Comparison of ENCODE assay signal across 8 mouse cellular contexts in the genomic region with DNA sequence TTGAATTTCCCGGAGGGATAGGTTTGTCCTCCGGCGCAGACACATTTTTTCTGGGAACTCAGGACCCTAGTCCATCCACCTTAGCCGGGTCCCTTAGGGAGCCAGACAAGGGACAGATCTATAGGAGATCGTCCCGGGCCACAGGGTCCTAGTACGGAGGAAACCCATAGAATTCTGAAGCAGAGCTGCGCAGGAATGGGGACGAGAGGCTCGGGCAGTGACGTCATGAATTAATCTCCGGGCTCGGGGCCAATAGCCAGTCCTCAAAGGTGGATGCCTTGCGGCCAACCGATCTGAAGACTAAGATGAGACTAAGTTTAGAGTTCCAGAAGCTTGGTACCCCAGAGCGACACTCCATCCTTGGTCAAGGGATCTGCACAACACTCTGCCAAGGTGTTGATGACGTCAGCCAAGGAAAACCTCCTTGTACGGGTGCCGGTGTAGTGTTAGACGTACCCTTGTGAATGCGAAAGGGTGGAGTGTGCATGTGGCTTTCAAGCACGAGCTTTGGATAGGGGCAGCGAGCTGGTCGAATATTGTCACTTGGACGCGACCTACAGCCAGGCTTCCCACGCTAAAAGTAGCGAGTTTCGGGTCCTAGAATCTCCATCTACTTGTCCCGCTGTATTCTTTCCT. TPM values are rescaled to one million over a fixed set of nuclear protein-coding genes. Genes with fewer than 3 reads are reported as not detected.
DNase-seq lines count a peak whose midpoint lies in the region; ATAC-seq and TF ChIP-seq lines count a peak whose summit lies in the region.

No protein-coding gene starts in this region.

- H3K36me3 ChIP-seq in intestine, postnatal 0 days (ENCODE audit: control insufficient read depth, insufficient read depth), result 0 out of 2 replicates have a peak, but pooled peaks cover 11% of the 10 kb centered on the region
- H3K36me3 ChIP-seq in limb, embryonic 12.5 days, result no peaks in the 10 kb centered on the region
- no peaks in the 10 kb centered on the region for H3K36me3 ChIP-seq in midbrain, embryonic 13.5 days
- H3K36me3 ChIP-seq in stomach, embryonic 16.5 days (ENCODE audit: control insufficient read depth, insufficient read depth, low read length), result no peaks in the 10 kb centered on the region; the same call in 1 of the 2 replicates

- no peak overlapping the region for H3K27ac ChIP-seq in intestine, postnatal 0 days (ENCODE audit: low read depth, low read length)
- no peak overlapping the region for H3K27ac ChIP-seq in limb, embryonic 12.5 days
- H3K27ac ChIP-seq in midbrain, embryonic 13.5 days, result no peak overlapping the region
- peak overlapping the region; percentile 38 for H3K27ac ChIP-seq in stomach, embryonic 16.5 days (ENCODE audit: low read length)

- H3K4me1 ChIP-seq in intestine, postnatal 0 days (replicated peaks; ENCODE audit: control insufficient read depth, insufficient read depth, low read length), result peaks cover 29% of the 10 kb centered on the region
- peaks cover 31% of the 10 kb centered on the region for H3K4me1 ChIP-seq in limb, embryonic 12.5 days (replicated peaks)
- peaks cover 30% of the 10 kb centered on the region for H3K4me1 ChIP-seq in midbrain, embryonic 13.5 days (replicated peaks)
- peaks cover 37% of the 10 kb centered on the region for H3K4me1 ChIP-seq in stomach, embryonic 16.5 days (ENCODE audit: control insufficient read depth, insufficient read depth, low read length)

- WGBS in intestine, postnatal 0 days, result 2% methylated on average over 30 of the region's 30 CpGs
- WGBS in limb, embryonic 12.5 days, result 3% methylated on average over 30 of the region's 30 CpGs
- 3% methylated on average over 30 of the region's 30 CpGs for WGBS in midbrain, embryonic 13.5 days
- 4% methylated on average over 30 of the region's 30 CpGs for WGBS in stomach, embryonic 16.5 days

- H3K4me2 ChIP-seq in intestine, postnatal 0 days (replicated peaks; ENCODE audit: low read depth), result peak overlapping the region; percentile 93
- peak overlapping the region; percentile 85 for H3K4me2 ChIP-seq in limb, embryonic 12.5 days
- H3K4me2 ChIP-seq in midbrain, embryonic 13.5 days (replicated peaks), result peak overlapping the region; percentile 73
- peak overlapping the region; percentile 80 for H3K4me2 ChIP-seq in stomach, embryonic 16.5 days (ENCODE audit: low read depth, low read length)

- no peaks in the 10 kb centered on the region for H3K9me3 ChIP-seq in intestine, postnatal 0 days (ENCODE audit: control insufficient read depth)
- no peaks in the 10 kb centered on the region for H3K9me3 ChIP-seq in limb, embryonic 12.5 days
- no peaks in the 10 kb centered on the region for H3K9me3 ChIP-seq in midbrain, embryonic 13.5 days
- no peaks in the 10 kb centered on the region for H3K9me3 ChIP-seq in stomach, embryonic 16.5 days (replicated peaks; ENCODE audit: control insufficient read depth, low read length)

- peak overlapping the region; percentile 52 for H3K9ac ChIP-seq in intestine, postnatal 0 days (ENCODE audit: low read depth, low read length)
- H3K9ac ChIP-seq in limb, embryonic 12.5 days (replicated peaks), result peak overlapping the region; percentile 65
- peak overlapping the region; percentile 43 for H3K9ac ChIP-seq in midbrain, embryonic 13.5 days (replicated peaks)
- peak overlapping the region; percentile 81 for H3K9ac ChIP-seq in stomach, embryonic 16.5 days (ENCODE audit: low read length)

- peak; percentile 84 for DNase-seq in 3T3-L1 (ENCODE audit: low read depth, low spot score)
- DNase-seq in adrenal gland, adult (ENCODE audit: inconsistent age in 2 of 2, low spot score in 1 of 2), result peak; percentile 88 to 96
- peak; percentile 55 for DNase-seq in embryo, embryonic 11 days
- DNase-seq in gastrocnemius, postnatal 36 days, result peak; percentile 58 to 75

- H3K27me3 ChIP-seq in intestine, postnatal 0 days (replicated peaks; ENCODE audit: control insufficient read depth, insufficient read depth, low read length), result peaks cover 16% of the 10 kb centered on the region; the same call in 1 of the 2 replicates
- peaks cover 72% of the 10 kb centered on the region for H3K27me3 ChIP-seq in limb, embryonic 12.5 days
- H3K27me3 ChIP-seq in midbrain, embryonic 13.5 days, result peaks cover 59% of the 10 kb centered on the region
- peaks cover 5% of the 10 kb centered on the region; the same call in 1 of the 2 replicates for H3K27me3 ChIP-seq in stomach, embryonic 16.5 days (ENCODE audit: control insufficient read depth, insufficient read depth, low read length)

- intact Hi-C loops in gastrocnemius, postnatal 36 days (cut with DNase I), result loop anchor here (1.0 to 10.0 kb wide), 2 partner anchors 57 to 223 kb away; no protein-coding TSS in a partner anchor

- TF ChIP-seq CTCF in intestine, postnatal 0 days (IDR thresholded peaks at IDR 0.05; ENCODE audit: low read depth), result no peak

- ATAC-seq in intestine, postnatal 0 days, result no peak; the same call in 1 of the 2 replicates
- peak; percentile 12; the same call in 1 of the 2 replicates for ATAC-seq in limb, embryonic 12.5 days (ENCODE audit: insufficient number of reproducible peaks, insufficient read depth, low FRiP score, low TSS enrichment, low read depth)
- peak; percentile 51 for ATAC-seq in midbrain, embryonic 13.5 days
- peak; percentile 7; the same call in 1 of the 2 replicates for ATAC-seq in stomach, embryonic 16.5 days (ENCODE audit: insufficient read depth, low FRiP score)

- H3K4me3 ChIP-seq in intestine, postnatal 0 days (ENCODE audit: low read depth, low read length), result peak overlapping the region; percentile 49
- peak overlapping the region; percentile 63 for H3K4me3 ChIP-seq in limb, embryonic 12.5 days (replicated peaks)
- peak overlapping the region; percentile 47 for H3K4me3 ChIP-seq in midbrain, embryonic 13.5 days (replicated peaks)
- H3K4me3 ChIP-seq in stomach, embryonic 16.5 days (replicated peaks; ENCODE audit: low read length), result peak overlapping the region; percentile 72

RNA-seq across cellular contexts. Expression of gene Acbd4, which starts 0.5 kb away (rescaled TPM):
- total RNA-seq in gastrocnemius, postnatal 36 days (2021), result 10 to 100 TPM; 26.8 to 31.1 TPM
- polyA plus RNA-seq in intestine, postnatal 0 days (2015; fragmentation: Nextera tagmentation; extraction: Ambion mirVana), result 74.7 and 75.9 TPM in 2 replicates
- polyA plus RNA-seq in limb, embryonic 12.5 days (2016; fragmentation: Nextera tagmentation; extraction: Ambion mirVana), result 8.1 and 11.9 TPM in 2 replicates
- polyA plus RNA-seq in midbrain, embryonic 13.5 days (2015; fragmentation: Nextera tagmentation; extraction: Ambion mirVana), result 6.5 and 7.8 TPM in 2 replicates
- polyA plus RNA-seq in stomach, embryonic 16.5 days (2015; fragmentation: Nextera tagmentation; extraction: Ambion mirVana), result 31.0 and 36.4 TPM in 2 replicates

RNA-seq across cellular contexts. Expression of gene Plcd3, which starts 0.5 kb away (rescaled TPM):
- total RNA-seq in gastrocnemius, postnatal 36 days (2021), result 1 to 10 TPM; 3.8 to 4.0 TPM
- polyA plus RNA-seq in intestine, postnatal 0 days (2015; fragmentation: Nextera tagmentation; extraction: Ambion mirVana), result 1.0 and 1.5 TPM in 2 replicates
- 2.9 and 3.6 TPM in 2 replicates for polyA plus RNA-seq in limb, embryonic 12.5 days (2016; fragmentation: Nextera tagmentation; extraction: Ambion mirVana)
- polyA plus RNA-seq in midbrain, embryonic 13.5 days (2015; fragmentation: Nextera tagmentation; extraction: Ambion mirVana), result 0.99 and 1.1 TPM in 2 replicates
- 5.2 and 6.5 TPM in 2 replicates for polyA plus RNA-seq in stomach, embryonic 16.5 days (2015; fragmentation: Nextera tagmentation; extraction: Ambion mirVana)

RNA-seq across cellular contexts. Expression of gene Hexim1, which starts 14.0 kb away (rescaled TPM):
- 10 to 100 TPM; 14.7 to 17.0 TPM for total RNA-seq in gastrocnemius, postnatal 36 days (2021)
- polyA plus RNA-seq in intestine, postnatal 0 days (2015; fragmentation: Nextera tagmentation; extraction: Ambion mirVana), result 4.6 and 6.0 TPM in 2 replicates
- 3.9 and 4.0 TPM in 2 replicates for polyA plus RNA-seq in limb, embryonic 12.5 days (2016; fragmentation: Nextera tagmentation; extraction: Ambion mirVana)
- polyA plus RNA-seq in midbrain, embryonic 13.5 days (2015; fragmentation: Nextera tagmentation; extraction: Ambion mirVana), result 3.5 and 3.9 TPM in 2 replicates
- 4.7 and 5.7 TPM in 2 replicates for polyA plus RNA-seq in stomach, embryonic 16.5 days (2015; fragmentation: Nextera tagmentation; extraction: Ambion mirVana)

RNA-seq across cellular contexts. Expression of gene Hexim2, which starts 30.2 kb away (rescaled TPM):
- total RNA-seq in gastrocnemius, postnatal 36 days (2021), result 1 to 10 TPM; 2.1 to 2.9 TPM
- 3.5 and 5.3 TPM in 2 replicates for polyA plus RNA-seq in intestine, postnatal 0 days (2015; fragmentation: Nextera tagmentation; extraction: Ambion mirVana)
- polyA plus RNA-seq in limb, embryonic 12.5 days (2016; fragmentation: Nextera tagmentation; extraction: Ambion mirVana), result 12.8 and 13.2 TPM in 2 replicates
- 18.8 and 20.0 TPM in 2 replicates for polyA plus RNA-seq in midbrain, embryonic 13.5 days (2015; fragmentation: Nextera tagmentation; extraction: Ambion mirVana)
- polyA plus RNA-seq in stomach, embryonic 16.5 days (2015; fragmentation: Nextera tagmentation; extraction: Ambion mirVana), result 6.3 and 7.9 TPM in 2 replicates
